Mouse (Mus musculus) kidney, adult 2 months (tissue): Measurements from ENCODE around the gene Gpr22. TPM values are rescaled to one million over a fixed set of nuclear protein-coding genes. Genes with fewer than 3 reads are reported as not detected.

Experiments used
- DNase-seq: peaks from one replicate; pipeline ENCODE4 v3.0.0; 2021
- H3K27ac ChIP-seq: fragments of 200-500 bp; 2 replicates; pipeline ENCODE4 v1.5.1; 2012; ENCODE audit warnings: low read depth, low read length, control low read depth, inconsistent platforms; ENCODE audit not compliant: insufficient read depth
- H3K27me3 ChIP-seq: fragments of 200-500 bp; replicated peaks from 2 replicates; pipeline ENCODE4 v1.6.1; 2012; ENCODE audit warnings: mild to moderate bottlenecking, moderate library complexity, low read length, inconsistent platforms; ENCODE audit not compliant: control insufficient read depth, insufficient read depth
- H3K36me3 ChIP-seq: fragments of 200-500 bp; 2 replicates; pipeline ENCODE4 v1.6.1; 2012; ENCODE audit warnings: mild to moderate bottlenecking, moderate library complexity, low read length, inconsistent platforms; ENCODE audit not compliant: control insufficient read depth, insufficient read depth
- H3K4me1 ChIP-seq: fragments of 200-500 bp; 2 replicates; pipeline ENCODE4 v1.6.1; 2011; ENCODE audit warnings: low read length; ENCODE audit not compliant: control insufficient read depth, insufficient read depth
- H3K4me3 ChIP-seq: fragments of 200-500 bp; 2 replicates; pipeline ENCODE4 v1.5.1; 2011; ENCODE audit warnings: mild to moderate bottlenecking, low read depth, low read length, control low read depth; ENCODE audit not compliant: insufficient read depth
- CTCF ChIP-seq: fragments of 200-500 bp; conservative IDR thresholded peaks from 2 replicates; pipeline ENCODE4 v1.5.1; 2011; ENCODE audit warnings: low read depth, mild to moderate bottlenecking, control low read depth, low read length, moderate library complexity, mixed read lengths; ENCODE audit not compliant: insufficient read depth, insufficient read length
- POLR2A ChIP-seq: fragments of 200-500 bp; IDR thresholded peaks from one replicate; pipeline ENCODE4 v1.6.1; 2011; ENCODE audit warnings: low read depth, low read length, control low read depth
- whole genome bisulfite sequencing: fragments of 180-500 bp; shearing (Covaris S2); methylation state at CpG from one replicate; pipeline ENCODE4 v1.1.7; 2018; 5-methylcytosine and 5-hydroxymethylcytosine counted together
- polyA plus RNA-seq: library from polyadenylated mRNA; depleted of rRNA; stranded (reverse); fragments of >200 nt; gene quantifications from 2 replicates; pipeline ENCODE4 v1.2.3, GENCODE M21; 2012

Gene Gpr22
- polyA plus RNA-seq, 1 experiment = 0.08 TPM

- Histone ChIP-seq H3K36me3 (no peaks in the 10 kb centered on the region), H3K4me3 (no peak overlapping the region), H3K4me1 (no peaks in the 10 kb centered on the region), H3K27me3 (no peaks in the 10 kb centered on the region), H3K27ac (no peak overlapping the region)
- WGBS = 92% methylated on average over 6 of the region's 6 CpGs
- TF ChIP-seq POLR2A (no peak), CTCF (no peak)
- DNase-seq = no peak
Observed at GRCm38 (mm10) chr12:31709665-31710064, 4.1 kb downstream of the Gpr22 start.

DNA sequence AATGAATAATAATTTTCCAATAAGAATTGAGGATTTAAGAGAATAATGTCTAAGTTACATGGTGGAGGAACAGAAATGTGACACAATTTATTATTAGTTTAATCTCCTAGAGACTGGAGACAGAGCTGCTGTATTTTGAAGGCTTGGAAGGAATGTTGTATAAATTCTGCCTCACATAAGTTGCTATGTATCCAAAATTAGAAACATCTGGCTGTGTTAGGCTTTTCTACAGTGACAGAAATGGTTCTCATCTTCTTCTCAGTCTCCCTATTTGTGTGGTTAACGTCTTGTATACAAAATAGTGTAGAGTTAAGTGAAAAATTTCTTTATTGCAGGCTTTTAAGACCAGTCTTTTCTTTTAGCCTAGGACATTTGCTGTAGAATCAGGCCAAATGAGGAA lies 6.2 kb downstream of the Gpr22 start:
- WGBS = 86% methylated on average over 1 of the region's 1 CpGs
- H3K4me1 ChIP-seq = no peaks in the 10 kb centered on the region
- no peak overlapping the region for H3K27ac ChIP-seq
- TF ChIP-seq CTCF = no peak
- no peak for TF ChIP-seq POLR2A
- no peaks in the 10 kb centered on the region for H3K27me3 ChIP-seq
- DNase-seq = no peak
- H3K36me3 ChIP-seq = no peaks in the 10 kb centered on the region
- H3K4me3 ChIP-seq = no peak overlapping the region

GRCm38 (mm10) chr12:31706168-31706567 lies 7.6 kb downstream of the Gpr22 start:
- no peak for DNase-seq
- TF ChIP-seq POLR2A = no peak
- TF ChIP-seq CTCF = no peak
- H3K27me3 ChIP-seq = no peaks in the 10 kb centered on the region
- no peak overlapping the region for H3K27ac ChIP-seq
- H3K4me1 ChIP-seq = no peaks in the 10 kb centered on the region
- H3K4me3 ChIP-seq = no peak overlapping the region
- H3K36me3 ChIP-seq = no peaks in the 10 kb centered on the region
- WGBS = 55% methylated on average over 2 of the region's 2 CpGs

- WGBS = 85% methylated on average over 6 of the region's 6 CpGs
Observed at GRCm38 (mm10) chr12:31703904-31704303, 9.8 kb downstream of the Gpr22 start.

DNA sequence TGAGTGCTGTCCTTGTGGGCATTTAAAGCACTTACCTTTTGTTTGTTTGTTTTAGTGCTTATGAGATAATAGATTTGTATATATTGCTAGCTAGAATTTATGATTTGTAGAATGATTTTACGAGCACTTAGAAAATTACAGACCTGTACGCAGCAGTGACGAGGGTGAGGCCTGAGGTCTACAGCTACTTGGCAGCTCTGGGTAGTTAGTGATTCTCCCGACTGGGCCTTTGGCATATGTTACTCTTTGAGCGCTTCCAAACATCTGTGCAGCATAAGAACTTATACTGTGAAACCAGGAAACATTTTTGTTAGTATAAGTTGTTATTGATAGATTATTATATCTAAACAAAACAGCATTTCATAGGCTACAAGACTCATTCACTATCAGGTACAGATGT lies 12.3 kb downstream of the Gpr22 start:
- Histone ChIP-seq H3K27ac (no peak overlapping the region), H3K27me3 (no peaks in the 10 kb centered on the region), H3K36me3 (no peaks in the 10 kb centered on the region), H3K4me3 (no peak overlapping the region), H3K4me1 (no peaks in the 10 kb centered on the region)
- 80% methylated on average over 5 of the region's 5 CpGs for WGBS
- TF ChIP-seq CTCF (no peak), POLR2A (no peak)
- DNase-seq = no peak

More at GRCm38 (mm10) chr12:31703904-31704303, 9.8 kb downstream of the Gpr22 start:
- H3K36me3 ChIP-seq = no peaks in the 10 kb centered on the region
- TF ChIP-seq CTCF = 0 out of 2 replicates have a peak, but pooled peaks have one; percentile 1
- no peak for TF ChIP-seq POLR2A
- H3K4me1 ChIP-seq = no peaks in the 10 kb centered on the region
- H3K4me3 ChIP-seq = no peak overlapping the region
- H3K27me3 ChIP-seq = no peaks in the 10 kb centered on the region
- DNase-seq = no peak
- H3K27ac ChIP-seq = no peak overlapping the region

DNA sequence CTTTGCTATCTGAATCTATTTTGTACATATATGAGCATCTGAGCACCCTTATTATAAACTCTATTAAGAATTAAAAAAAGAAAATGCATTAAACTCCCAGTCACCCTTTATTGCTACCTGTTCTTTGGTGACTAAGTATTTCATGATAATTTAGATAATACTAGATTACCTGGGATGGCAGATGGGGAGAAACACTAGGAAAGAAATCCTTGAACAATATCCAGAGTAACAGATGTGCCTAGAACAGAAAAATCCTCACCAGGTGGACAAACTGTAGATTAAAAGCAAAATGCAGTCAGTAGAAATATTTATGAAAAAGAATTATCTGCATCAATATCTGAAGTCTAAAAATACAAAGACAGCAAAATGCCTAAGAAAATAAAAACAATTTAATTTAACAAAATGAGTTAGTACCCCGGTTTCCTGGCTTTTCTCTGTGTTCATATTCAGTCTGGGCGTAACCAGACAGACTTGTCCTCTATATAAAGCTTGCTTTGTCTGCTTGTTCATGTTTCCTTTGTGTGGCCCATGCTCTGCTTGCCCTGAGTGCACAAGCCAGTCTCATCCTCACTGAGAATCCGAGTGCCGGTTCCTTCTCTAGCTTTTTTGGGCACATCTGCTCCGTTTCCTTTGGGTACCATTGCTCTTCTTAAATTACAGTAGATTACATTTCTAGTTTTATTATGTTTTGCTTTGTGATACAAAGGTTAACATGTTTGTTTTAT lies 13.0 kb downstream of the Gpr22 start:
- TF ChIP-seq CTCF (no peak), POLR2A (no peak)
- H3K27me3 ChIP-seq = no peaks in the 10 kb centered on the region
- no peak overlapping the region for H3K27ac ChIP-seq
- no peaks in the 10 kb centered on the region for H3K4me1 ChIP-seq
- H3K4me3 ChIP-seq = no peak overlapping the region
- DNase-seq = no peak
- 76% methylated on average over 5 of the region's 5 CpGs for WGBS
- no peaks in the 10 kb centered on the region for H3K36me3 ChIP-seq

GRCm38 (mm10) chr12:31693278-31693677 lies 20.5 kb downstream of the Gpr22 start:
- H3K4me1 ChIP-seq = no peaks in the 10 kb centered on the region
- DNase-seq = no peak
- no peaks in the 10 kb centered on the region for H3K27me3 ChIP-seq
- H3K27ac ChIP-seq = no peak overlapping the region
- no peaks in the 10 kb centered on the region for H3K36me3 ChIP-seq
- 87% methylated on average over 1 of the region's 1 CpGs for WGBS
- H3K4me3 ChIP-seq = no peak overlapping the region
- TF ChIP-seq CTCF (no peak), POLR2A (no peak)
